Mouse (Mus musculus): ENCODE measurements around the gene Ndn.

DNA sequence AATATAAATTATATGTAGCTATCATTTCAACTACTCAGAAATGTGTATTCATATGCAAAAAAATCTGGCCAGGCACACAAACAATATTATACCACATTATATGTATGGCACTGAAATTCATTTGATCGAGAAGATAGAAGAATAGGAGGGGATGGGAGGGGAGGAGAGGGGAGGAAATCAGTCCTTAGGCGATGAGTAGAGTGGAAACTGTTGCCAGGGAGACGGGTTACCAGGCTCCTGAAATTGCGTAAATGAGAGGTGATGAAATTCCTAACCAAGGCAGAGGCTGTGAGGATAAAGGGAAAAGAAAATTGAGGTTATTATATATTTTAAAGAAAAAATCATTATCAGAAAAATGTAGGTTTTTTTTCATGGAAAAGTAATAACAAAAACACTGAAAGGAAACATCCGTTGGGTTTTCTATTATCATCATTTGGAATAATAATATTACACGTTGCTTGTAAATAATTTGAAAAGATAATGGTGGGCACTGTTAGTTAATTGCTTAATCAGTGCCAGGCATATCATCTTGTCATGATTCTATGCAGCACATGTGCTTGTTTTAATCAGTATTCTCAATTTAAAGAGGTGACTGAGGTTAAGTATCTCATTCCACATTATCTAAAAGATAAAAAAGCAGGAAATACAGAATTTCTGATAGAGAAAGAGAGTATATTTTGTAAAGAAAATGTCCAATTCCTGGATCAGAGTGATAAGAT lies 39.3 kb upstream of the Ndn start:
- TF ChIP-seq CTCF (IDR thresholded peaks at IDR 0.05; ENCODE audit: extremely low read depth, insufficient read length, insufficient replicate concordance, low read depth, low read length) (no peak), POLR2A (IDR thresholded peaks at IDR 0.05; ENCODE audit: low read depth, low read length) (no peak)
